Mouse (Mus musculus) spleen, adult 2 months (tissue): ENCODE results near the gene Fhl2. TPM values are rescaled to one million over a fixed set of nuclear protein-coding genes. Genes with fewer than 3 reads are reported as not detected.

Source experiments
- DNase-seq, 2 experiments: peaks; one replicate each; pipeline versions ENCODE4 v3.0.0 to v3.0.0-alpha.2; 2012 to 2021; ENCODE audit warnings: low spot score in 2 of 2, low read depth in 1 of 2
- H3K27ac ChIP-seq: fragments of 200-500 bp; 2 replicates; pipeline ENCODE4 v1.5.1; 2012; ENCODE audit warnings: low read length, inconsistent platforms; ENCODE audit not compliant: insufficient read depth
- H3K27me3 ChIP-seq: fragments of 200-500 bp; 2 replicates; pipeline ENCODE4 v1.6.1; 2012; ENCODE audit warnings: mild to moderate bottlenecking, moderate library complexity, low read length, inconsistent platforms; ENCODE audit not compliant: control insufficient read depth, insufficient read depth
- H3K36me3 ChIP-seq: fragments of 200-500 bp; 2 replicates; pipeline ENCODE4 v1.6.1; 2012; ENCODE audit warnings: mild to moderate bottlenecking, low read length, inconsistent platforms; ENCODE audit not compliant: control insufficient read depth, insufficient read depth
- H3K4me1 ChIP-seq: fragments of 200-500 bp; 2 replicates; pipeline ENCODE4 v1.6.1; 2011; ENCODE audit warnings: inconsistent platforms; ENCODE audit not compliant: control insufficient read depth, insufficient read depth, insufficient read length
- H3K4me3 ChIP-seq: fragments of 200-500 bp; 2 replicates; pipeline ENCODE4 v1.5.1; 2011; ENCODE audit warnings: mild to moderate bottlenecking, inconsistent platforms; ENCODE audit not compliant: insufficient read depth, insufficient read length; ENCODE audit errors: extremely low read depth
- CTCF ChIP-seq: fragments of 200-500 bp; IDR thresholded peaks from 2 replicates; pipeline ENCODE4 v1.5.1; 2011; ENCODE audit warnings: mild to moderate bottlenecking, inconsistent platforms; ENCODE audit not compliant: insufficient read depth, insufficient read length, insufficient replicate concordance; ENCODE audit errors: extremely low read depth
- POLR2A ChIP-seq: fragments of 200-500 bp; IDR thresholded peaks from 2 replicates; pipeline ENCODE4 v1.6.1; 2011; ENCODE audit warnings: low read depth, low read length, inconsistent platforms
- WGBS: fragments of 180-500 bp; shearing (Covaris S2); methylation state at CpG from one replicate; pipeline ENCODE4 v1.1.7; 2018; 5-methylcytosine and 5-hydroxymethylcytosine counted together
- polyA plus RNA-seq: library from polyadenylated mRNA; depleted of rRNA; stranded (reverse); fragments of >200 nt; gene quantifications from 2 replicates; pipeline ENCODE4 v1.2.3, GENCODE M21; 2012

The Fhl2 gene
- polyA plus RNA-seq, 1 experiment: 1.8 TPM

- Histone ChIP-seq H3K36me3 (no peaks in the 10 kb centered on the region), H3K27me3 (no peaks in the 10 kb centered on the region), H3K27ac (no peak overlapping the region), H3K4me1 (peaks cover 3% of the 10 kb centered on the region; the same call in 1 of the 2 replicates), H3K4me3 (no peak overlapping the region)
- TF ChIP-seq POLR2A: no peak
- no peak for TF ChIP-seq CTCF
- DNase-seq: no peak
- WGBS: 58% methylated on average over 8 of the region's 8 CpGs
Measured at GRCm38 (mm10) chr1:43225531-43226151, 28.9 kb upstream of the Fhl2 start.

GRCm38 (mm10) chr1:43224943-43225342 is 28.2 kb upstream of the Fhl2 start:
- H3K4me1 ChIP-seq: peaks cover 3% of the 10 kb centered on the region; the same call in 1 of the 2 replicates
- H3K4me3 ChIP-seq: no peak overlapping the region
- no peaks in the 10 kb centered on the region for H3K36me3 ChIP-seq
- WGBS: 50% methylated on average over 4 of the region's 4 CpGs
- H3K27ac ChIP-seq: no peak overlapping the region
- no peak for DNase-seq
- no peak for TF ChIP-seq POLR2A
- TF ChIP-seq CTCF: no peak
- H3K27me3 ChIP-seq: no peaks in the 10 kb centered on the region

- peak; percentile 51 to 61 for DNase-seq
- H3K27ac ChIP-seq: no peak overlapping the region
- H3K27me3 ChIP-seq: no peaks in the 10 kb centered on the region
- 1% methylated on average over 2 of the region's 2 CpGs for WGBS
- TF ChIP-seq POLR2A (no peak), CTCF (no peak)
- no peak overlapping the region for H3K4me3 ChIP-seq
- H3K4me1 ChIP-seq: peaks cover 3% of the 10 kb centered on the region; the same call in 1 of the 2 replicates
- no peaks in the 10 kb centered on the region for H3K36me3 ChIP-seq
Measured at GRCm38 (mm10) chr1:43224171-43224570, 27.4 kb upstream of the Fhl2 start.

- Histone ChIP-seq H3K4me1 (peaks cover 3% of the 10 kb centered on the region; the same call in 1 of the 2 replicates), H3K4me3 (no peak overlapping the region), H3K27me3 (no peaks in the 10 kb centered on the region), H3K36me3 (no peaks in the 10 kb centered on the region), H3K27ac (no peak overlapping the region)
- TF ChIP-seq CTCF (no peak), POLR2A (no peak)
- DNase-seq: no peak
- WGBS: 89% methylated on average over 5 of the region's 5 CpGs
Measured at GRCm38 (mm10) chr1:43223097-43223496, 26.3 kb upstream of the Fhl2 start.

GRCm38 (mm10) chr1:43218016-43218680 is 21.4 kb upstream of the Fhl2 start:
- Histone ChIP-seq H3K27me3 (no peaks in the 10 kb centered on the region), H3K4me1 (no peaks in the 10 kb centered on the region), H3K4me3 (no peak overlapping the region), H3K36me3 (no peaks in the 10 kb centered on the region), H3K27ac (no peak overlapping the region)
- TF ChIP-seq CTCF: no peak
- 90% methylated on average over 3 of the region's 3 CpGs for WGBS
- no peak for DNase-seq

- H3K4me3 ChIP-seq: no peak overlapping the region
- no peak for DNase-seq
- no peak for TF ChIP-seq POLR2A
- TF ChIP-seq CTCF: no peak
- no peak overlapping the region for H3K27ac ChIP-seq
- H3K27me3 ChIP-seq: no peaks in the 10 kb centered on the region
- WGBS: 75% methylated on average over 3 of the region's 3 CpGs
- H3K4me1 ChIP-seq: no peaks in the 10 kb centered on the region
- no peaks in the 10 kb centered on the region for H3K36me3 ChIP-seq
Measured at GRCm38 (mm10) chr1:43215601-43216000, 18.8 kb upstream of the Fhl2 start.

GRCm38 (mm10) chr1:43211274-43211673 is 14.5 kb upstream of the Fhl2 start:
- DNase-seq: no peak
- TF ChIP-seq POLR2A: no peak
- TF ChIP-seq CTCF: no peak
- no peak overlapping the region for H3K4me3 ChIP-seq
- WGBS: 77% methylated on average over 1 of the region's 1 CpGs
- H3K27me3 ChIP-seq: no peaks in the 10 kb centered on the region
- no peaks in the 10 kb centered on the region for H3K36me3 ChIP-seq
- no peak overlapping the region for H3K27ac ChIP-seq
- H3K4me1 ChIP-seq: no peaks in the 10 kb centered on the region
